Comparison of ENCODE assay signal across 22 mouse cellular contexts in genomic region chr1:90182521-90182920, GRCm38 (mm10). TPM values are rescaled to one million over a fixed set of nuclear protein-coding genes. Genes with fewer than 3 reads are reported as not detected.
"Had no signal": no experiment of that assay in that cellular context is flagged by ENCODE, and none has a peak within 500 bp of the region (broad histone marks: within the 10 kb centered on the region; RNA-seq: fewer than 3 reads in every experiment).

No protein-coding gene starts in this region.

- H3K9me3 ChIP-seq: lung, embryonic 15.5 days; midbrain, embryonic 13.5 days; midbrain, embryonic 15.5 days had no signal

- H3K4me3 ChIP-seq: lung, embryonic 15.5 days; megakaryocyte, embryonic 14.5 days; midbrain, embryonic 13.5 days; midbrain, embryonic 15.5 days; neural tube, embryonic 12.5 days had no signal

- DNase-seq: liver, postnatal 0 days; lung, adult 2 months; lung, postnatal 14 days; lung, postnatal 36 days; right cerebral cortex, postnatal 14 days; thymus, adult 18-20 months; thymus, postnatal 14 days; thymus, postnatal 36 days had no signal

- H3K27me3 ChIP-seq: lung, embryonic 15.5 days; midbrain, embryonic 13.5 days; midbrain, embryonic 15.5 days; neural tube, embryonic 12.5 days had no signal

- ATAC-seq: liver, postnatal 0 days; lung, postnatal 0 days; midbrain, embryonic 13.5 days; midbrain, embryonic 15.5 days had no signal

- H3K4me2 ChIP-seq: lung, embryonic 15.5 days; midbrain, embryonic 11.5 days; midbrain, embryonic 13.5 days; midbrain, embryonic 15.5 days; neural tube, embryonic 12.5 days had no signal

- H3K27ac ChIP-seq: lung, embryonic 15.5 days; macrophage; midbrain, embryonic 13.5 days; midbrain, embryonic 15.5 days; neural tube, embryonic 12.5 days had no signal

- H3K9ac ChIP-seq: liver, postnatal 0 days; lung, embryonic 15.5 days; midbrain, embryonic 13.5 days; midbrain, embryonic 15.5 days; neural tube, embryonic 12.5 days had no signal

- H3K36me3 ChIP-seq: lung, embryonic 15.5 days; midbrain, embryonic 13.5 days; midbrain, embryonic 15.5 days; neural tube, embryonic 12.5 days had no signal

- H3K4me1 ChIP-seq: lung, embryonic 15.5 days; megakaryocyte, embryonic 14.5 days; midbrain, embryonic 13.5 days; midbrain, embryonic 15.5 days; neural tube, embryonic 12.5 days had no signal

RNA-seq across cellular contexts. Expression of gene Ackr3, which starts 21.3 kb away (rescaled TPM):
- total RNA-seq: megakaryocyte progenitor cell, adult 5-6 weeks; monocyte, adult 5-6 weeks; neutrophil, adult 5-6 weeks had no signal
- polyA plus RNA-seq: macrophage had no signal

RNA-seq across cellular contexts. Expression of gene Iqca, which starts 29.3 kb away (rescaled TPM):
- total RNA-seq: megakaryocyte progenitor cell, adult 5-6 weeks; monocyte, adult 5-6 weeks; neutrophil, adult 5-6 weeks had no signal
- polyA plus RNA-seq: macrophage; spleen, adult 2 months; stomach, embryonic 14.5 days; stomach, embryonic 16.5 days had no signal
